Mouse (Mus musculus) stomach, embryonic 15.5 days (tissue): ENCODE measurements around the gene Tac1. TPM values are rescaled to one million over a fixed set of nuclear protein-coding genes. Genes with fewer than 3 reads are reported as not detected.
"Not testable (repeated sequence)": the region's sequence is repeated elsewhere in the genome, so short reads cannot be mapped to it uniquely, and the experiment has no call there.

Source experiments
- ATAC-seq: fragments of 200-750 bp; cut with Nextera tagmentation; 2 replicates; pipeline ENCODE4 v1.8.0; 2017; ENCODE audit warnings: low read depth, moderate number of reproducible peaks, moderate TSS enrichment; ENCODE audit not compliant: insufficient read depth, low FRiP score
- H3K27ac ChIP-seq: fragments of 300-500 bp; sonication (generic); 2 replicates; pipeline ENCODE4 v1.5.1; 2015; ENCODE audit warnings: mild to moderate bottlenecking, inconsistent platforms
- H3K27me3 ChIP-seq: fragments of 300-500 bp; sonication (generic); replicated peaks from 2 replicates; pipeline ENCODE4 v1.6.1; 2015; ENCODE audit warnings: inconsistent platforms
- H3K36me3 ChIP-seq: fragments of 300-500 bp; sonication (generic); 2 replicates; pipeline ENCODE4 v1.6.1; 2015; ENCODE audit warnings: inconsistent platforms
- H3K4me1 ChIP-seq: fragments of 300-500 bp; sonication (generic); 2 replicates; pipeline ENCODE4 v1.6.1; 2015; ENCODE audit warnings: inconsistent platforms
- H3K4me2 ChIP-seq: fragments of 300-500 bp; sonication (generic); 2 replicates; pipeline ENCODE4 v1.6.1; 2015; ENCODE audit warnings: mild to moderate bottlenecking, inconsistent platforms
- H3K4me3 ChIP-seq: fragments of 300-500 bp; sonication (generic); replicated peaks from 2 replicates; pipeline ENCODE4 v1.5.1; 2015; ENCODE audit warnings: inconsistent platforms
- H3K9ac ChIP-seq: fragments of 300-500 bp; sonication (generic); 2 replicates; pipeline ENCODE4 v1.6.1; 2015; ENCODE audit warnings: inconsistent platforms
- H3K9me3 ChIP-seq: fragments of 300-500 bp; sonication (generic); 2 replicates; pipeline ENCODE4 v1.6.1; 2016; ENCODE audit warnings: inconsistent platforms
- WGBS: fragments of 180-500 bp; shearing (Covaris S2); methylation state at CpG from one replicate; pipeline ENCODE4 v1.1.7; 2015; 5-methylcytosine and 5-hydroxymethylcytosine counted together
- polyA plus RNA-seq: library from polyadenylated mRNA; unstranded; fragments of >200 nt; fragmentation: Nextera tagmentation; extraction: Ambion mirVana; gene quantifications from 2 replicates; pipeline ENCODE4 v1.2.1, GENCODE M21; 2015

Gene Tac1
- 22.0 and 23.8 TPM in 2 replicates for polyA plus RNA-seq

GRCm38 (mm10) chr6:7554829-7555391 lies at the start of gene Tac1:
Tac1 (plus strand) TSS chr6:7554879.
- Histone ChIP-seq H3K4me1 (peaks cover 14% of the 10 kb centered on the region), H3K9me3 (no peaks in the 10 kb centered on the region), H3K4me3 (peak within 1 kb of the TSS; percentile 29), H3K27me3 (peaks cover 29% of the 10 kb centered on the region), H3K36me3 (no peaks in the 10 kb centered on the region), H3K4me2 (peak within 1 kb of the TSS; percentile 51), H3K27ac (no peak within 1 kb of the TSS), H3K9ac (no peak within 1 kb of the TSS)
- no peak for ATAC-seq
- WGBS = 3% methylated on average over 37 of the region's 37 CpGs

GRCm38 (mm10) chr6:7543511-7543910 lies 11.2 kb upstream of the Tac1 start:
- not testable (repeated sequence) for H3K9me3 ChIP-seq, H3K4me1 ChIP-seq, H3K27me3 ChIP-seq, H3K4me3 ChIP-seq, H3K36me3 ChIP-seq, ATAC-seq, H3K27ac ChIP-seq, H3K9ac ChIP-seq, H3K4me2 ChIP-seq
- WGBS = 78% methylated on average over 2 of the region's 2 CpGs

GRCm38 (mm10) chr6:7555688-7556476 lies 1.2 kb downstream of the Tac1 start:
- ATAC-seq = no peak

GRCm38 (mm10) chr6:7558164-7558563 lies 3.5 kb downstream of the Tac1 start:
- H3K27ac ChIP-seq = no peak overlapping the region
- no peaks in the 10 kb centered on the region for H3K9me3 ChIP-seq

More at GRCm38 (mm10) chr6:7555688-7556476, 1.2 kb downstream of the Tac1 start:
- H3K27me3 ChIP-seq = peaks cover 29% of the 10 kb centered on the region
- H3K9me3 ChIP-seq = no peaks in the 10 kb centered on the region
- H3K4me3 ChIP-seq = peak overlapping the region; percentile 29
- no peaks in the 10 kb centered on the region for H3K36me3 ChIP-seq
- H3K4me1 ChIP-seq = peaks cover 14% of the 10 kb centered on the region
- peak overlapping the region; percentile 51 for H3K4me2 ChIP-seq
- WGBS = 2% methylated on average over 25 of the region's 25 CpGs
- H3K9ac ChIP-seq = no peak overlapping the region
- H3K27ac ChIP-seq = no peak overlapping the region

DNA sequence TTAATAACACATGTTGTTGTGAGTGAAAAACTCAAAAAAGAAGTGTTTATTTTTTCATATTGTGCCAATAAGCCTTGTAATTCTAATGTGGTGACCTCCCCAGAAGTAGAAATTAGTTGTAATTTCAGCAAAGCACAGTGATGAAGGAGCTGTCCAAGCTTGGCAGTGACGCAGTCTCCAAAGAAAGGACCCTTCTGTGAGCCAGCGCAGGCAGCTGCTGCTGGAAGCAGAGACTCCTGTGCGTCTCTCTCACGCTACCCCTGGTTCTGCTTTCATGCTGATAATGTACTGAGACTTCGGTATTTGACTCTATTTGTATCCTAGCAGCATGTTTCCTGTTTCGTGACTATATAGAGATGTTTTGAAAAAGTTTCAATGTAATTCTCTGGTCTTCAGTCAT lies 7.8 kb downstream of the Tac1 start:
- Histone ChIP-seq H3K36me3 (no peaks in the 10 kb centered on the region), H3K9ac (no peak overlapping the region), H3K4me2 (no peak overlapping the region), H3K4me3 (no peak overlapping the region), H3K4me1 (no peaks in the 10 kb centered on the region), H3K9me3 (no peaks in the 10 kb centered on the region), H3K27ac (no peak overlapping the region), H3K27me3 (no peaks in the 10 kb centered on the region)
- no peak for ATAC-seq
- 41% methylated on average over 6 of the region's 6 CpGs for WGBS

More at GRCm38 (mm10) chr6:7558164-7558563, 3.5 kb downstream of the Tac1 start:
- no peak overlapping the region for H3K4me3 ChIP-seq
- H3K4me1 ChIP-seq = peaks cover 14% of the 10 kb centered on the region
- H3K4me2 ChIP-seq = no peak overlapping the region
- no peak for ATAC-seq
- H3K36me3 ChIP-seq = no peaks in the 10 kb centered on the region
- no peak overlapping the region for H3K9ac ChIP-seq
- H3K27me3 ChIP-seq = peaks cover 29% of the 10 kb centered on the region

- H3K4me2 ChIP-seq = no peak overlapping the region
- H3K27me3 ChIP-seq = no peaks in the 10 kb centered on the region
- no peak for ATAC-seq
Measured at GRCm38 (mm10) chr6:7564537-7564936, 9.9 kb downstream of the Tac1 start.

GRCm38 (mm10) chr6:7571144-7571543 lies 16.5 kb downstream of the Tac1 start:
- no peaks in the 10 kb centered on the region for H3K9me3 ChIP-seq
- no peaks in the 10 kb centered on the region for H3K36me3 ChIP-seq
- H3K27me3 ChIP-seq = no peaks in the 10 kb centered on the region
- H3K4me1 ChIP-seq = no peaks in the 10 kb centered on the region
- H3K9ac ChIP-seq = no peak overlapping the region
- ATAC-seq = no peak
- H3K27ac ChIP-seq = no peak overlapping the region
- no peak overlapping the region for H3K4me3 ChIP-seq
- H3K4me2 ChIP-seq = no peak overlapping the region
- WGBS = 66% methylated on average over 1 of the region's 1 CpGs

More at GRCm38 (mm10) chr6:7564537-7564936, 9.9 kb downstream of the Tac1 start:
- Histone ChIP-seq H3K36me3 (no peaks in the 10 kb centered on the region), H3K27ac (no peak overlapping the region), H3K9me3 (no peaks in the 10 kb centered on the region), H3K4me1 (no peaks in the 10 kb centered on the region), H3K9ac (no peak overlapping the region), H3K4me3 (no peak overlapping the region)
- WGBS = 77% methylated on average over 3 of the region's 3 CpGs

GRCm38 (mm10) chr6:7578031-7578430 lies 23.4 kb downstream of the Tac1 start:
- H3K4me1 ChIP-seq = no peaks in the 10 kb centered on the region
- 48% methylated on average over 1 of the region's 1 CpGs for WGBS
- H3K4me3 ChIP-seq = no peak overlapping the region
- no peaks in the 10 kb centered on the region for H3K36me3 ChIP-seq
- no peak overlapping the region for H3K4me2 ChIP-seq
- no peaks in the 10 kb centered on the region for H3K27me3 ChIP-seq
- no peak for ATAC-seq
- H3K9ac ChIP-seq = no peak overlapping the region
- H3K9me3 ChIP-seq = no peaks in the 10 kb centered on the region
- no peak overlapping the region for H3K27ac ChIP-seq

- 87% methylated on average over 2 of the region's 2 CpGs for WGBS
- no peak for ATAC-seq
- Histone ChIP-seq H3K4me3 (no peak overlapping the region), H3K36me3 (no peaks in the 10 kb centered on the region), H3K4me1 (no peaks in the 10 kb centered on the region), H3K27me3 (no peaks in the 10 kb centered on the region), H3K9me3 (no peaks in the 10 kb centered on the region), H3K27ac (no peak overlapping the region), H3K4me2 (no peak overlapping the region), H3K9ac (no peak overlapping the region)
Measured at GRCm38 (mm10) chr6:7594445-7594844, 39.8 kb downstream of the Tac1 start.

- 62% methylated on average over 5 of the region's 5 CpGs for WGBS
- H3K4me3 ChIP-seq = no peak overlapping the region
- no peak for ATAC-seq
- no peak overlapping the region for H3K4me2 ChIP-seq
- no peaks in the 10 kb centered on the region for H3K27me3 ChIP-seq
- H3K36me3 ChIP-seq = no peaks in the 10 kb centered on the region
- H3K27ac ChIP-seq = no peak overlapping the region
- H3K4me1 ChIP-seq = no peaks in the 10 kb centered on the region
- no peaks in the 10 kb centered on the region for H3K9me3 ChIP-seq
- no peak overlapping the region for H3K9ac ChIP-seq
Measured at GRCm38 (mm10) chr6:7598416-7598815, 43.7 kb downstream of the Tac1 start.

DNA sequence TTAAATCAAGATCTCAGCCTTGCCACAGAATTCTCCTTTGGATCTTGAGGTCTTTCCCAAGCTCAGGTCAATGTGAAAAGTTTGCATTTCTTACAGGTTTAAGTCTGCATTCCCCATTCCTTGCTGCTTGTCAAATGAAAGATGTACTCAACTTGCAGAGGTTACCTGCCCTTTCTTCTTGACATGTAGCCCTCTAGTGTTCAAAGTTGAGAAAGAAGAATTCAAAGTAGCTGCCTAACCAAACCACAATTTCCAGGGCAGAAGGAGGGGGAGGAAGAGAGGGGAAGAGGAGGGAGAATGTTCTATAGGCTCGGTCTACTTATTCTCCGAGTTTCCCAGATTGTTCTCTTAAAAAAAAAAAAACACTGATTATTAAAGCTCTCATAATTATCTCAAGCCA lies 45.5 kb downstream of the Tac1 start:
- H3K9ac ChIP-seq = no peak overlapping the region
- H3K27ac ChIP-seq = no peak overlapping the region
- H3K4me1 ChIP-seq = no peaks in the 10 kb centered on the region
- H3K27me3 ChIP-seq = no peaks in the 10 kb centered on the region
- H3K4me2 ChIP-seq = no peak overlapping the region
- WGBS = 67% methylated on average over 2 of the region's 2 CpGs
- no peak for ATAC-seq
- no peaks in the 10 kb centered on the region for H3K9me3 ChIP-seq
- H3K4me3 ChIP-seq = no peak overlapping the region
- H3K36me3 ChIP-seq = no peaks in the 10 kb centered on the region

GRCm38 (mm10) chr6:7601353-7602094 lies 46.8 kb downstream of the Tac1 start:
- Histone ChIP-seq H3K4me1 (no peaks in the 10 kb centered on the region), H3K4me3 (no peak overlapping the region), H3K36me3 (no peaks in the 10 kb centered on the region), H3K9ac (no peak overlapping the region), H3K9me3 (no peaks in the 10 kb centered on the region), H3K4me2 (no peak overlapping the region), H3K27ac (no peak overlapping the region), H3K27me3 (no peaks in the 10 kb centered on the region)
- 73% methylated on average over 4 of the region's 4 CpGs for WGBS
- no peak for ATAC-seq
